Mouse (Mus musculus): ENCODE data around the gene Rab3gap2. TPM values are rescaled to one million over a fixed set of nuclear protein-coding genes. Genes with fewer than 3 reads are reported as not detected.

Gene Rab3gap2
- 13.4 and 13.8 TPM in 2 replicates for polyA plus RNA-seq (2015; fragmentation: Nextera tagmentation; extraction: Ambion mirVana)

GRCm38 (mm10) chr1:185203909-185204661, at the start of gene Rab3gap2:
Gene Rab3gap2 (plus strand): TSS chr1:185204117.
- ATAC-seq (ENCODE audit: low read depth), result peak; percentile 96
- Histone ChIP-seq H3K9ac (ENCODE audit: low read depth, low read length) (peak within 1 kb of the TSS; percentile 88), H3K27me3 (ENCODE audit: control insufficient read depth, insufficient read depth, low read depth, low read length) (no peaks in the 10 kb centered on the region), H3K4me3 (ENCODE audit: low read depth, low read length) (peak within 1 kb of the TSS; percentile 82), H3K4me2 (ENCODE audit: low read depth, low read length) (peak within 1 kb of the TSS; percentile 89), H3K9me3 (replicated peaks; ENCODE audit: control insufficient read depth, low read length) (no peaks in the 10 kb centered on the region), H3K4me1 (ENCODE audit: control insufficient read depth, low read depth, low read length) (peaks cover 31% of the 10 kb centered on the region), H3K27ac (ENCODE audit: low read length) (peak within 1 kb of the TSS; percentile 83), H3K36me3 (ENCODE audit: control insufficient read depth, insufficient read depth) (no peaks in the 10 kb centered on the region; the same call in 1 of the 2 replicates)
- under 1% methylated on average over 56 of the region's 57 CpGs for WGBS (ENCODE audit: insufficient replicate concordance)

GRCm38 (mm10) chr1:185173641-185174040, 30.3 kb upstream of the Rab3gap2 start:
- WGBS (ENCODE audit: insufficient replicate concordance), result 66% methylated on average over 5 of the region's 5 CpGs
- no peak overlapping the region for H3K4me3 ChIP-seq (ENCODE audit: low read depth, low read length)
- H3K4me2 ChIP-seq (ENCODE audit: low read depth, low read length), result no peak overlapping the region
- H3K27ac ChIP-seq (ENCODE audit: low read length), result no peak overlapping the region
- no peaks in the 10 kb centered on the region for H3K9me3 ChIP-seq (replicated peaks; ENCODE audit: control insufficient read depth, low read length)
- H3K36me3 ChIP-seq (ENCODE audit: control insufficient read depth, insufficient read depth), result no peaks in the 10 kb centered on the region
- ATAC-seq (ENCODE audit: low read depth), result no peak
- H3K9ac ChIP-seq (ENCODE audit: low read depth, low read length), result no peak overlapping the region
- H3K27me3 ChIP-seq (ENCODE audit: control insufficient read depth, insufficient read depth, low read depth, low read length), result no peaks in the 10 kb centered on the region
- H3K4me1 ChIP-seq (ENCODE audit: control insufficient read depth, low read depth, low read length), result no peaks in the 10 kb centered on the region

GRCm38 (mm10) chr1:185177860-185178259, 26.1 kb upstream of the Rab3gap2 start:
- no peaks in the 10 kb centered on the region for H3K4me1 ChIP-seq (ENCODE audit: control insufficient read depth, low read depth, low read length)
- H3K9ac ChIP-seq (ENCODE audit: low read depth, low read length), result no peak overlapping the region
- no peaks in the 10 kb centered on the region for H3K36me3 ChIP-seq (ENCODE audit: control insufficient read depth, insufficient read depth)
- WGBS (ENCODE audit: insufficient replicate concordance), result 66% methylated on average over 6 of the region's 6 CpGs
- H3K27ac ChIP-seq (ENCODE audit: low read length), result no peak overlapping the region
- no peak for ATAC-seq (ENCODE audit: low read depth)
- H3K9me3 ChIP-seq (replicated peaks; ENCODE audit: control insufficient read depth, low read length), result no peaks in the 10 kb centered on the region
- H3K4me3 ChIP-seq (ENCODE audit: low read depth, low read length), result no peak overlapping the region
- no peak overlapping the region for H3K4me2 ChIP-seq (ENCODE audit: low read depth, low read length)
- H3K27me3 ChIP-seq (ENCODE audit: control insufficient read depth, insufficient read depth, low read depth, low read length), result no peaks in the 10 kb centered on the region

DNA sequence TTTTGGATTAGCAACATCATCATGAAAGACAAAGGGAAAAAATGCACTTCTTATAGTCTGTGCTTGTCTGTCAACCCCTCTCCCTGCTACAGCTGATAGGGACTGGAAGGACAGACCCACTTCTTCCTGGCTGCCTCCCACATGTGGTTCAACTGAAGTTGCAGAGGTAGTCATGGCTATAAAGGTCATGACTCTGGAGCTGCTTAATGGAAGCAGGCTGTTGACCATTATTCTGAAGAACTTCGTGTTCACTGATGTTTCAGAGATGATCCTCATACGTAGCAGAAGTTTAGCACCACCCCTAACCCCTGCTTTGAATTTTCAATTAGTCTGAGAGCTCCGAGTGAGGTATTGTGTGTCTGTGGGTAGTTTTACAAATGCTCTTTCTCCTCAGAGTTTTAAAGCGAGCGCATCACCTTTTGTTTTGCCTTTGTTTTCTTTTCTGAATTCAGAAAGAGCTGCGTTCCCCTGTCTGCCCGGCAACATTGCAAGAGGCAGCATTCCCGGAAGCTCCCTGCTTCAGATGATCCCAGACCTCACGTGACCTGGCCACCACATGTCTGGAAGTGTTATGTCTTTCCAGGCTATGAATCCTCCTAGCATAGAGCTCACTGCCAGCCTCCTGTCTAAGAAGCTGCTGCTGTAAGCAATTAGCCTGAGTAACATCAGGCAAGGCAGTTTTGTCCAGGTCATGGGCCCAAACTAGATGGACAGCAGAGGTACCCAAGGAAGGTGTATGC, 20.2 kb upstream of the Rab3gap2 start:
- Histone ChIP-seq H3K9ac (ENCODE audit: low read depth, low read length) (no peak overlapping the region), H3K27ac (ENCODE audit: low read length) (no peak overlapping the region), H3K4me2 (ENCODE audit: low read depth, low read length) (no peak overlapping the region), H3K27me3 (ENCODE audit: control insufficient read depth, insufficient read depth, low read depth, low read length) (no peaks in the 10 kb centered on the region), H3K9me3 (replicated peaks; ENCODE audit: control insufficient read depth, low read length) (no peaks in the 10 kb centered on the region), H3K4me3 (ENCODE audit: low read depth, low read length) (no peak overlapping the region), H3K36me3 (ENCODE audit: control insufficient read depth, insufficient read depth) (no peaks in the 10 kb centered on the region), H3K4me1 (ENCODE audit: control insufficient read depth, low read depth, low read length) (no peaks in the 10 kb centered on the region)
- no peak for ATAC-seq (ENCODE audit: low read depth)
- 62% methylated on average over 9 of the region's 9 CpGs for WGBS (ENCODE audit: insufficient replicate concordance)

DNA sequence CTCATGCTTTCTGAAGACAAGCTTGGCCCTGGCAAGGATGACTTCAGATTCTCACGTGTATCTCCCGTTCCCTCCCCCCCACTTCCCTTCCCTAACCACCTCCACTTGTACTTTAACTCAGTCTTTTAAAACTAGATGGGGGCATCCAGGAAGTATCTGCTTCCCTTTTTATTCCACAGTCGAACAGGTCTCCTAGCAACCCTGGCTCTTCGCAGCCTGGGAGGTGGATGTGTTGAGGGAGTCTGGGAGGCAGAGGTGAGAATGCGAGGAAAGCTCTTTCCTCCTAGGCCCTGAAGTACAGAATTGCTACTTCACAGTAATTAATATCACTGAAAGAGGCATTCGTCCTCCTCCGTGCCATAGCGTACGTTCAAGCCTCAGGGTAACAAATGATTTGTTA, 18.4 kb upstream of the Rab3gap2 start:
- H3K4me1 ChIP-seq (ENCODE audit: control insufficient read depth, low read depth, low read length), result no peaks in the 10 kb centered on the region
- H3K9ac ChIP-seq (ENCODE audit: low read depth, low read length), result no peak overlapping the region
- no peak for ATAC-seq (ENCODE audit: low read depth)
- no peaks in the 10 kb centered on the region for H3K27me3 ChIP-seq (ENCODE audit: control insufficient read depth, insufficient read depth, low read depth, low read length)
- H3K9me3 ChIP-seq (replicated peaks; ENCODE audit: control insufficient read depth, low read length), result no peaks in the 10 kb centered on the region
- H3K4me3 ChIP-seq (ENCODE audit: low read depth, low read length), result no peak overlapping the region
- WGBS (ENCODE audit: insufficient replicate concordance), result 45% methylated on average over 9 of the region's 9 CpGs
- no peaks in the 10 kb centered on the region for H3K36me3 ChIP-seq (ENCODE audit: control insufficient read depth, insufficient read depth)
- no peak overlapping the region for H3K4me2 ChIP-seq (ENCODE audit: low read depth, low read length)
- H3K27ac ChIP-seq (ENCODE audit: low read length), result no peak overlapping the region

- Histone ChIP-seq H3K9ac (ENCODE audit: low read depth, low read length) (no peak overlapping the region), H3K4me2 (ENCODE audit: low read depth, low read length) (no peak overlapping the region), H3K4me3 (ENCODE audit: low read depth, low read length) (no peak overlapping the region), H3K36me3 (ENCODE audit: control insufficient read depth, insufficient read depth) (no peaks in the 10 kb centered on the region), H3K9me3 (replicated peaks; ENCODE audit: control insufficient read depth, low read length) (no peaks in the 10 kb centered on the region), H3K27me3 (ENCODE audit: control insufficient read depth, insufficient read depth, low read depth, low read length) (no peaks in the 10 kb centered on the region), H3K4me1 (ENCODE audit: control insufficient read depth, low read depth, low read length) (no peaks in the 10 kb centered on the region), H3K27ac (ENCODE audit: low read length) (no peak overlapping the region)
- ATAC-seq (ENCODE audit: low read depth), result no peak
- 51% methylated on average over 13 of the region's 13 CpGs for WGBS (ENCODE audit: insufficient replicate concordance)
These were observed 16.7 kb upstream of the Rab3gap2 start for GRCm38 (mm10) chr1:185187135-185187785.

DNA sequence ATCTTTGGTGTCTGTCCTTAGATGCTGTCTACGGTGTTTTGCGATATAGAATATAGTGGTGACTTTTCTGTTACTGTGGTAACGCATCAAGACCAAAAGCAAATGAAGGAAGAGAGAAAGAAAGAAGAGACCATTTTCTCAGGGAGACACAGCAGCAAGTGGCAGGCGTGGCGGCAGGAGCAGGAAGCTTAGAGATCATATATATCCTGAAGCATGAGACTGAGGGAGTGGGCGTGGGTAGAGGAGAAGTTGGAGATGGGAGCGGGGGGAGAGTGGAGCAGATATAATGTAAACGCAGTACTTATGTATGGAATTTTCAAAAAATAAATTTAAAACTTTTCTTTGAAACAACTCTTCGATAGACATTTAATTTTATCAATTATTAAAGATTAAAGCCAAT, 14.0 kb upstream of the Rab3gap2 start:
- Histone ChIP-seq H3K27ac (ENCODE audit: low read length) (no peak overlapping the region), H3K27me3 (ENCODE audit: control insufficient read depth, insufficient read depth, low read depth, low read length) (no peaks in the 10 kb centered on the region), H3K4me1 (ENCODE audit: control insufficient read depth, low read depth, low read length) (peaks cover 2% of the 10 kb centered on the region), H3K36me3 (ENCODE audit: control insufficient read depth, insufficient read depth) (no peaks in the 10 kb centered on the region), H3K9ac (ENCODE audit: low read depth, low read length) (no peak overlapping the region), H3K9me3 (replicated peaks; ENCODE audit: control insufficient read depth, low read length) (no peaks in the 10 kb centered on the region), H3K4me3 (ENCODE audit: low read depth, low read length) (no peak overlapping the region), H3K4me2 (ENCODE audit: low read depth, low read length) (no peak overlapping the region)
- ATAC-seq (ENCODE audit: low read depth), result no peak
- WGBS (ENCODE audit: insufficient replicate concordance), result 67% methylated on average over 9 of the region's 9 CpGs

DNA sequence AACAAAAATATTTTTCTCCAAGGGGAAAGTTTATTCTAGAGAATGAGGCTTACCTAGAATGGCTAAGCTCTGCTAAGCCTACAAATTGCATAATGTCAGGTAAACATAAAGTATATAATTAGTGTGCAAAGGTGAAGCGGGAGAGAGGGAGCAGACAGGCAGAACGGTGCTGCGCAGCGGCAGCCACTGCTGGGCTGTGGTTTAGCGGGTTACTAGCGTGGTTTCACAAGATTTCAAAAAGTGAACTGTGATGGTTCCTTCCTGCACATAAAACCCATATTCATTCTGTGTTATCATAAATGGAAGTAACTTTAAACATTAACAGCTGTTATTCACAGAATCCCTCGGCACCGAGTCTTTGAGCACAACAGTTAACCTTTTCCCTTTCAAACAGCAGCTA, 11.8 kb upstream of the Rab3gap2 start:
- H3K36me3 ChIP-seq (ENCODE audit: control insufficient read depth, insufficient read depth), result no peaks in the 10 kb centered on the region
- ATAC-seq (ENCODE audit: low read depth), result peak; percentile 58

More for the DNA sequence above, 11.8 kb upstream of the Rab3gap2 start:
- WGBS (ENCODE audit: insufficient replicate concordance), result 38% methylated on average over 8 of the region's 8 CpGs
- Histone ChIP-seq H3K4me2 (ENCODE audit: low read depth, low read length) (no peak overlapping the region), H3K9me3 (replicated peaks; ENCODE audit: control insufficient read depth, low read length) (no peaks in the 10 kb centered on the region), H3K4me3 (ENCODE audit: low read depth, low read length) (no peak overlapping the region), H3K27ac (ENCODE audit: low read length) (no peak overlapping the region), H3K4me1 (ENCODE audit: control insufficient read depth, low read depth, low read length) (peaks cover 2% of the 10 kb centered on the region), H3K27me3 (ENCODE audit: control insufficient read depth, insufficient read depth, low read depth, low read length) (no peaks in the 10 kb centered on the region), H3K9ac (ENCODE audit: low read depth, low read length) (no peak overlapping the region)
